Mouse (Mus musculus) layer of hippocampus, adult 9-11 months (tissue): ENCODE results near the gene Il1rap.

Experiments used
- DNase-seq: peaks from one replicate; pipeline ENCODE4 v3.0.0; 2022

The Il1rap gene

GRCm38 (mm10) chr16:26732566-26732965, 151.1 kb downstream of the Il1rap start:
- DNase-seq: no peak

- DNase-seq: no peak
Measured at GRCm38 (mm10) chr16:26755381-26756155, 174.1 kb downstream of the Il1rap start.

- DNase-seq: peak; percentile 80
Measured at GRCm38 (mm10) chr16:26775976-26776375, 194.5 kb downstream of the Il1rap start.

GRCm38 (mm10) chr16:26777132-26777531, 195.6 kb downstream of the Il1rap start:
- no peak for DNase-seq
